Mouse (Mus musculus): Measurements from ENCODE around the gene Cdsn. TPM values are rescaled to one million over a fixed set of nuclear protein-coding genes. Genes with fewer than 3 reads are reported as not detected.

The Cdsn gene
- polyA plus RNA-seq, 1 experiment from 2014 or later = 0.04 TPM

DNA sequence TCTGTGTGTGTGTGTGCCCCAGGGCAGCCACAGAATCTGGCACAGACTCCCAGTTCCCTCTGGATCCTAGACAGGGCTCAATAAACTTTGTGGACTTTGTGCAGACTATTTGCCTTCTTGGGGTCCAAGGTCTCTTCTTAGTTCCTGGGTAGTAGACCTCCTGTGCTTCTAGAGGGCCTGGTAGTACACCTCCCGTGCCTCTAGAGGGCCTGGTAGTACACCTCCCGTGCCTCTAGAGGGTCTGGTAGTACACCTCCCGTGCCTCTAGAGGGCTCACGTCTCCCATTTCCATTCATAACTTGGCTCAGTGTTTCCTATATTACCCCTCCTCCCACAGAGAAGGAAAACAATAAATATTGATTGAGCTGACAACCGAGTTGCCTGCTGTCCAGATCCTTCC, 4.9 kb downstream of the Cdsn start:
- Histone ChIP-seq H3K9ac (replicated peaks; ENCODE audit: low read depth) (no peak overlapping the region), H3K9me3 (ENCODE audit: low read length) (no peaks in the 10 kb centered on the region), H3K27ac (ENCODE audit: low read length) (no peak overlapping the region), H3K4me1 (ENCODE audit: insufficient read depth, low read depth, low read length) (no peaks in the 10 kb centered on the region), H3K27me3 (replicated peaks; ENCODE audit: insufficient read depth, low read length) (no peaks in the 10 kb centered on the region), H3K4me3 (ENCODE audit: low read depth, low read length) (no peak overlapping the region), H3K4me2 (replicated peaks; ENCODE audit: low read depth, low read length) (no peak overlapping the region), H3K36me3 (ENCODE audit: insufficient read depth, low read length) (no peaks in the 10 kb centered on the region)
- TF ChIP-seq EP300 (IDR thresholded peaks at IDR 0.05) (no peak), CTCF (IDR thresholded peaks at IDR 0.05) (peak; percentile 92)
- peak; percentile 78 for DNase-seq (ENCODE audit: low spot score)
- ATAC-seq = peak; percentile 73
- WGBS = 23% methylated on average over 5 of the region's 5 CpGs

- Histone ChIP-seq H3K27me3 (replicated peaks; ENCODE audit: insufficient read depth, low read length) (no peaks in the 10 kb centered on the region), H3K9me3 (ENCODE audit: low read length) (no peaks in the 10 kb centered on the region), H3K4me1 (ENCODE audit: insufficient read depth, low read depth, low read length) (no peaks in the 10 kb centered on the region), H3K36me3 (ENCODE audit: insufficient read depth, low read length) (no peaks in the 10 kb centered on the region), H3K27ac (ENCODE audit: low read length) (no peak overlapping the region), H3K9ac (replicated peaks; ENCODE audit: low read depth) (no peak overlapping the region), H3K4me2 (replicated peaks; ENCODE audit: low read depth, low read length) (no peak overlapping the region), H3K4me3 (ENCODE audit: low read depth, low read length) (no peak overlapping the region)
- DNase-seq (ENCODE audit: low spot score) (peak; percentile 43), ATAC-seq (peak; percentile 81)
- no peak for TF ChIP-seq CTCF (IDR thresholded peaks at IDR 0.05)
- no peak for TF ChIP-seq EP300 (IDR thresholded peaks at IDR 0.05)
- WGBS = 49% methylated on average over 9 of the region's 9 CpGs
Measured at GRCm38 (mm10) chr17:35557351-35557750, 5.4 kb downstream of the Cdsn start.

DNA sequence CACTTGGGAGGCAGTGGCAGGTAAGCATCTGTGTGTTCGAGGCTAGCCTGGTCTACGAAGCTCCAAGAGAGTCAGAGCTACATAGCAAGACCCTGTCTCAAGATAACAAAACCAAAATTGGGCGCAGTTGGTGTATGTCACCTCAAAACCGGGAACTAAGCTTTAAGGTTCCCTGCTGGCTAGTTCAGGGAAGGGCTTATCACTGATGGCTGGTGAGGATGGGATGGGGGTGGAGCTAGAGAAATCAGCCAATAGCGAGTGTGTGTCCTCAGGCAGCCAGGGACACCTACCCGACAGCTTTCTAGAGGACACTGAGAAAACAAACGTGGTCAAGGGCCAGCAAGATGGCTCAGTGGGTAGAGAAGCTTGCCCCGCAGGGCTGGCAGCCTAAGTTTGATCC, 6.3 kb downstream of the Cdsn start:
- ATAC-seq (no peak), DNase-seq (ENCODE audit: low spot score) (no peak)
- H3K36me3 ChIP-seq (ENCODE audit: insufficient read depth, low read length) = no peaks in the 10 kb centered on the region
- H3K9ac ChIP-seq (replicated peaks; ENCODE audit: low read depth) = no peak overlapping the region
- no peak overlapping the region for H3K4me3 ChIP-seq (ENCODE audit: low read depth, low read length)
- no peaks in the 10 kb centered on the region for H3K9me3 ChIP-seq (ENCODE audit: low read length)
- H3K27ac ChIP-seq (ENCODE audit: low read length) = no peak overlapping the region
- no peak overlapping the region for H3K4me2 ChIP-seq (replicated peaks; ENCODE audit: low read depth, low read length)
- TF ChIP-seq CTCF (IDR thresholded peaks at IDR 0.05) = no peak
- no peaks in the 10 kb centered on the region for H3K27me3 ChIP-seq (replicated peaks; ENCODE audit: insufficient read depth, low read length)
- 50% methylated on average over 8 of the region's 8 CpGs for WGBS
- H3K4me1 ChIP-seq (ENCODE audit: insufficient read depth, low read depth, low read length) = no peaks in the 10 kb centered on the region

GRCm38 (mm10) chr17:35567150-35567549, 15.2 kb downstream of the Cdsn start, which contains the start of gene 2300002M23Rik:
TSS of gene 2300002M23Rik (plus strand) at chr17:35567450.
- Histone ChIP-seq H3K9ac (replicated peaks; ENCODE audit: low read depth) (no peak within 1 kb of the TSS), H3K4me1 (ENCODE audit: insufficient read depth, low read depth, low read length) (no peaks in the 10 kb centered on the region), H3K9me3 (ENCODE audit: low read length) (no peaks in the 10 kb centered on the region), H3K4me3 (ENCODE audit: low read depth, low read length) (no peak within 1 kb of the TSS), H3K27ac (ENCODE audit: low read length) (no peak within 1 kb of the TSS), H3K27me3 (replicated peaks; ENCODE audit: insufficient read depth, low read length) (peaks cover 13% of the 10 kb centered on the region; the same call in 1 of the 2 replicates), H3K4me2 (replicated peaks; ENCODE audit: low read depth, low read length) (no peak within 1 kb of the TSS), H3K36me3 (ENCODE audit: insufficient read depth, low read length) (no peaks in the 10 kb centered on the region)
- WGBS = 47% methylated on average over 3 of the region's 3 CpGs
- DNase-seq (ENCODE audit: low spot score) = no peak
- TF ChIP-seq CTCF (IDR thresholded peaks at IDR 0.05) = no peak
- no peak for TF ChIP-seq EP300 (IDR thresholded peaks at IDR 0.05)
- no peak for ATAC-seq

- DNase-seq (ENCODE audit: low spot score) = no peak
- no peaks in the 10 kb centered on the region for H3K4me1 ChIP-seq (ENCODE audit: insufficient read depth, low read depth, low read length)
- ATAC-seq = no peak
- H3K27ac ChIP-seq (ENCODE audit: low read length) = no peak overlapping the region
- 36% methylated on average over 9 of the region's 9 CpGs for WGBS
- no peak overlapping the region for H3K9ac ChIP-seq (replicated peaks; ENCODE audit: low read depth)
- H3K36me3 ChIP-seq (ENCODE audit: insufficient read depth, low read length) = no peaks in the 10 kb centered on the region
- H3K27me3 ChIP-seq (replicated peaks; ENCODE audit: insufficient read depth, low read length) = peaks cover 13% of the 10 kb centered on the region; the same call in 1 of the 2 replicates
- no peak overlapping the region for H3K4me3 ChIP-seq (ENCODE audit: low read depth, low read length)
- H3K4me2 ChIP-seq (replicated peaks; ENCODE audit: low read depth, low read length) = no peak overlapping the region
- no peak for TF ChIP-seq CTCF (IDR thresholded peaks at IDR 0.05)
- no peak for TF ChIP-seq EP300 (IDR thresholded peaks at IDR 0.05)
- H3K9me3 ChIP-seq (ENCODE audit: low read length) = no peaks in the 10 kb centered on the region
Measured at GRCm38 (mm10) chr17:35567767-35568166, 15.8 kb downstream of the Cdsn start.

- Histone ChIP-seq H3K4me2 (replicated peaks; ENCODE audit: low read depth, low read length) (peak overlapping the region; percentile 30), H3K4me3 (ENCODE audit: low read depth, low read length) (no peak overlapping the region), H3K9me3 (ENCODE audit: low read length) (no peaks in the 10 kb centered on the region), H3K9ac (replicated peaks; ENCODE audit: low read depth) (no peak overlapping the region), H3K27ac (ENCODE audit: low read length) (no peak overlapping the region), H3K27me3 (replicated peaks; ENCODE audit: insufficient read depth, low read length) (peaks cover 13% of the 10 kb centered on the region; the same call in 1 of the 2 replicates), H3K36me3 (ENCODE audit: insufficient read depth, low read length) (no peaks in the 10 kb centered on the region), H3K4me1 (ENCODE audit: insufficient read depth, low read depth, low read length) (no peaks in the 10 kb centered on the region)
- TF ChIP-seq CTCF (IDR thresholded peaks at IDR 0.05) = no peak
- no peak for TF ChIP-seq EP300 (IDR thresholded peaks at IDR 0.05)
- DNase-seq (ENCODE audit: low spot score) (no peak), ATAC-seq (0 out of 2 replicates have a peak, but pooled peaks have one; percentile 12)
- 5% methylated on average over 27 of the region's 28 CpGs for WGBS
Measured at GRCm38 (mm10) chr17:35569091-35569944, 17.4 kb downstream of the Cdsn start.
